Mouse (Mus musculus) CD4-positive helper T cell, adult 2 months (primary cell): ENCODE data around the gene Ahsa1.
A peak's percentile ranks its signal among the peaks of the same experiment; 100 is the strongest.
"Not testable (repeated sequence)": the region's sequence is repeated elsewhere in the genome, so short reads cannot be mapped to it uniquely, and the experiment has no call there.

ENCODE experiments used
- DNase-seq: peaks from one replicate; pipeline ENCODE4 v3.0.0-alpha.2; 2012; ENCODE audit warnings: low read depth, missing footprints, low spot score

The Ahsa1 gene

GRCm38 (mm10) chr12:87281766-87282165, 15.5 kb downstream of the Ahsa1 start:
- DNase-seq: no peak

- DNase-seq: no peak
Observed at GRCm38 (mm10) chr12:87282743-87283142, 16.5 kb downstream of the Ahsa1 start.

- no peak for DNase-seq
Observed at GRCm38 (mm10) chr12:87283706-87284105, 17.4 kb downstream of the Ahsa1 start.

GRCm38 (mm10) chr12:87284268-87284667, 18.0 kb downstream of the Ahsa1 start:
- no peak for DNase-seq

GRCm38 (mm10) chr12:87284726-87285125, 18.4 kb downstream of the Ahsa1 start:
- no peak for DNase-seq

GRCm38 (mm10) chr12:87289100-87289499, 22.8 kb downstream of the Ahsa1 start:
- DNase-seq: no peak

GRCm38 (mm10) chr12:87293934-87294333, 27.7 kb downstream of the Ahsa1 start:
- no peak for DNase-seq

GRCm38 (mm10) chr12:87299037-87299656, 32.9 kb downstream of the Ahsa1 start:
- peak; percentile 6 for DNase-seq

GRCm38 (mm10) chr12:87299657-87300440, 33.6 kb downstream of the Ahsa1 start, which contains the start of gene Ism2:
TSS of gene Ism2 (minus strand) at chr12:87299705.
- peak; percentile 21 for DNase-seq

- DNase-seq: peak; percentile 9
Observed at GRCm38 (mm10) chr12:87300441-87300690, 34.1 kb downstream of the Ahsa1 start.

GRCm38 (mm10) chr12:87301189-87301588, 34.9 kb downstream of the Ahsa1 start:
- DNase-seq: no peak

GRCm38 (mm10) chr12:87305767-87306583, 39.7 kb downstream of the Ahsa1 start:
- DNase-seq: no peak

GRCm38 (mm10) chr12:87306584-87306844, 40.2 kb downstream of the Ahsa1 start:
- DNase-seq: not testable (repeated sequence)

GRCm38 (mm10) chr12:87313098-87313497, 46.8 kb downstream of the Ahsa1 start:
- no peak for DNase-seq

GRCm38 (mm10) chr12:87317951-87318350, 51.7 kb downstream of the Ahsa1 start:
- no peak for DNase-seq

GRCm38 (mm10) chr12:87319229-87319628, 53.0 kb downstream of the Ahsa1 start:
- DNase-seq: no peak
